Mouse (Mus musculus) ES-E14 (cell line): ENCODE data around the gene Mtcl1.

Source experiments
- CHD2 ChIP-seq: IDR thresholded peaks from 2 replicates; pipeline ENCODE4 v1.6.1; 2014; ENCODE audit warnings: mild to moderate bottlenecking, low read depth, low read length, inconsistent platforms
- HCFC1 ChIP-seq: IDR thresholded peaks from 2 replicates; pipeline ENCODE4 v1.6.1; 2012; ENCODE audit warnings: low read length, inconsistent platforms, borderline replicate concordance; ENCODE audit not compliant: insufficient read depth
- MAFK ChIP-seq: IDR thresholded peaks from 2 replicates; pipeline ENCODE4 v1.6.1; 2014; ENCODE audit warnings: mild to moderate bottlenecking, low read depth, low read length, inconsistent platforms; ENCODE audit not compliant: insufficient read depth
- ZC3H11A ChIP-seq: IDR thresholded peaks from 2 replicates; pipeline ENCODE4 v1.6.1; 2012; ENCODE audit warnings: low read depth, mild to moderate bottlenecking, inconsistent platforms, low read length, borderline replicate concordance
- ZNF384 ChIP-seq: IDR thresholded peaks from 2 replicates; pipeline ENCODE4 v1.6.1; 2012; ENCODE audit warnings: low read depth, low read length, inconsistent platforms

- no peak for TF ChIP-seq MAFK
- no peak for TF ChIP-seq ZNF384
- TF ChIP-seq ZC3H11A: no peak
- TF ChIP-seq HCFC1: no peak
- TF ChIP-seq CHD2: no peak
Observed at GRCm38 (mm10) chr17:66331207-66331606, 118.3 kb downstream of the Mtcl1 start.
